Mouse (Mus musculus) ES-E14 (cell line): ENCODE measurements around the gene Pafah1b2. TPM values are rescaled to one million over a fixed set of nuclear protein-coding genes. Genes with fewer than 3 reads are reported as not detected.

Source experiments
- DNase-seq: peaks from one replicate; pipeline ENCODE4 v3.0.0-alpha.2; 2013; ENCODE audit warnings: low read depth, low spot score
- H3K27ac ChIP-seq: 2 replicates; pipeline ENCODE4 v1.5.1; 2012; ENCODE audit warnings: low read depth, mild to moderate bottlenecking, low read length, moderate library complexity, mixed read lengths; ENCODE audit not compliant: poor library complexity, insufficient read depth, severe bottlenecking
- H3K36me3 ChIP-seq: 2 replicates; pipeline ENCODE4 v1.6.1; 2012; ENCODE audit warnings: mild to moderate bottlenecking, low read length, moderate library complexity, mixed read lengths; ENCODE audit not compliant: control insufficient read depth, poor library complexity, insufficient read depth, severe bottlenecking
- H3K4me1 ChIP-seq, 2 experiments: fragments of 150-350 bp in 1 of 2; sonication (generic) in 1 of 2; 2 replicates each; pipeline ENCODE4 v1.6.1; 2012; ENCODE audit warnings: low read length in 2 of 2, mild to moderate bottlenecking in 1 of 2, mixed read lengths in 1 of 2; ENCODE audit not compliant: control insufficient read depth in 2 of 2, insufficient read depth in 2 of 2, poor library complexity in 1 of 2
- H3K4me3 ChIP-seq, 2 experiments: fragments of 150-350 bp in 1 of 2; sonication (generic) in 1 of 2; 2 replicates each; pipeline ENCODE4 v1.5.1; 2012; ENCODE audit warnings: low read length in 2 of 2, low read depth in 1 of 2, mild to moderate bottlenecking in 1 of 2, mixed read lengths in 1 of 2; ENCODE audit not compliant: insufficient read depth in 1 of 2, poor library complexity in 1 of 2, severe bottlenecking in 1 of 2
- H3K9ac ChIP-seq: 2 replicates; pipeline ENCODE4 v1.6.1; 2012; ENCODE audit warnings: low read depth, mild to moderate bottlenecking, low read length, mixed read lengths; ENCODE audit not compliant: poor library complexity, insufficient read depth, severe bottlenecking
- H3K9me3 ChIP-seq: fragments of 150-350 bp; sonication (generic); 2 replicates; pipeline ENCODE4 v1.6.1; 2012; ENCODE audit warnings: low read depth, mild to moderate bottlenecking, low read length; ENCODE audit not compliant: control insufficient read depth, insufficient read depth
- CHD2 ChIP-seq: IDR thresholded peaks from 2 replicates; pipeline ENCODE4 v1.6.1; 2014; ENCODE audit warnings: mild to moderate bottlenecking, low read depth, low read length, inconsistent platforms
- HCFC1 ChIP-seq: IDR thresholded peaks from 2 replicates; pipeline ENCODE4 v1.6.1; 2012; ENCODE audit warnings: low read length, inconsistent platforms, borderline replicate concordance; ENCODE audit not compliant: insufficient read depth
- MAFK ChIP-seq: IDR thresholded peaks from 2 replicates; pipeline ENCODE4 v1.6.1; 2014; ENCODE audit warnings: mild to moderate bottlenecking, low read depth, low read length, inconsistent platforms; ENCODE audit not compliant: insufficient read depth
- ZC3H11A ChIP-seq: IDR thresholded peaks from 2 replicates; pipeline ENCODE4 v1.6.1; 2012; ENCODE audit warnings: low read depth, mild to moderate bottlenecking, inconsistent platforms, low read length, borderline replicate concordance
- ZNF384 ChIP-seq: IDR thresholded peaks from 2 replicates; pipeline ENCODE4 v1.6.1; 2012; ENCODE audit warnings: low read depth, low read length, inconsistent platforms
- in situ Hi-C, 2 experiments: fragments of 600-800 bp; cut with MboI; formaldehyde crosslinking; loops; one replicate each; pipeline ENCODE4 v1.15.1; 2025; ENCODE audit warnings: low sequenced_read_pairs in 2 of 2, inconsistent platforms in 1 of 2; ENCODE audit not compliant: unreplicated experiment in 2 of 2
- total RNA-seq: library from RNA; depleted of rRNA; stranded (reverse); fragments of 300-350 nt; gene quantifications from 2 replicates; pipeline ENCODE4 v1.2.3, GENCODE M21; 2012

Pafah1b2 gene
- total RNA-seq, 1 experiment: 64.9 TPM

- Histone ChIP-seq H3K36me3 (no peaks in the 10 kb centered on the region), H3K9me3 (no peaks in the 10 kb centered on the region), H3K9ac (no peak overlapping the region; the same call in 1 of the 2 replicates), H3K4me3 (no peak overlapping the region), H3K27ac (peak overlapping the region; percentile 79), H3K4me1 (peaks cover 14 to 18% of the 10 kb centered on the region in 2 experiments)
- in situ Hi-C loops: no loop called here
- no peak for DNase-seq
- no peak for TF ChIP-seq MAFK
- TF ChIP-seq ZNF384: no peak
- TF ChIP-seq HCFC1: no peak
- no peak for TF ChIP-seq ZC3H11A
- TF ChIP-seq CHD2: no peak
Measured at GRCm38 (mm10) chr9:46035290-46035871, 22.9 kb upstream of the Pafah1b2 start.

- Histone ChIP-seq H3K27ac (no peak overlapping the region), H3K9me3 (no peaks in the 10 kb centered on the region), H3K4me1 (peaks cover 16 to 24% of the 10 kb centered on the region in 2 experiments), H3K36me3 (no peaks in the 10 kb centered on the region), H3K4me3 (no peak overlapping the region), H3K9ac (no peak overlapping the region)
- DNase-seq: no peak
- in situ Hi-C loops: no loop called here
- no peak for TF ChIP-seq ZNF384
- TF ChIP-seq MAFK: no peak
- TF ChIP-seq ZC3H11A: no peak
- no peak for TF ChIP-seq HCFC1
- TF ChIP-seq CHD2: no peak
Measured at GRCm38 (mm10) chr9:46033862-46034261, 21.4 kb upstream of the Pafah1b2 start.

- Histone ChIP-seq H3K4me3 (no peak overlapping the region), H3K9me3 (no peaks in the 10 kb centered on the region), H3K27ac (no peak overlapping the region), H3K4me1 (peaks cover 18 to 22% of the 10 kb centered on the region in 2 experiments), H3K9ac (no peak overlapping the region), H3K36me3 (no peaks in the 10 kb centered on the region)
- no peak for DNase-seq
- TF ChIP-seq MAFK (no peak), ZNF384 (no peak), HCFC1 (no peak), CHD2 (no peak), ZC3H11A (no peak)
- in situ Hi-C loops: no loop called here
Measured at GRCm38 (mm10) chr9:46033058-46033457, 20.6 kb upstream of the Pafah1b2 start.

- Histone ChIP-seq H3K27ac (no peak overlapping the region), H3K9me3 (no peaks in the 10 kb centered on the region), H3K36me3 (no peaks in the 10 kb centered on the region), H3K4me3 (no peak overlapping the region), H3K4me1 (peaks cover 18 to 22% of the 10 kb centered on the region in 2 experiments), H3K9ac (no peak overlapping the region)
- in situ Hi-C loops: no loop called here
- DNase-seq: no peak
- TF ChIP-seq CHD2 (no peak), ZNF384 (no peak), ZC3H11A (no peak)
Measured at GRCm38 (mm10) chr9:46032190-46032589, 19.7 kb upstream of the Pafah1b2 start.

- H3K27ac ChIP-seq: no peak overlapping the region
- TF ChIP-seq HCFC1 (no peak), ZC3H11A (no peak), ZNF384 (no peak), MAFK (no peak), CHD2 (no peak)
Measured at GRCm38 (mm10) chr9:46030968-46031367, 18.5 kb upstream of the Pafah1b2 start.

More at GRCm38 (mm10) chr9:46030968-46031367, 18.5 kb upstream of the Pafah1b2 start:
- no peaks in the 10 kb centered on the region for H3K36me3 ChIP-seq
- no peak overlapping the region for H3K4me3 ChIP-seq
- in situ Hi-C loops: no loop called here
- no peaks in the 10 kb centered on the region for H3K9me3 ChIP-seq
- H3K4me1 ChIP-seq: peaks cover 18 to 21% of the 10 kb centered on the region in 2 experiments
- DNase-seq: no peak
- H3K9ac ChIP-seq: no peak overlapping the region
